Mouse (Mus musculus) adrenal gland, postnatal 0 days (tissue): ENCODE measurements around the gene Gtf2ird2. TPM values are rescaled to one million over a fixed set of nuclear protein-coding genes. Genes with fewer than 3 reads are reported as not detected.

Experiments
- polyA plus RNA-seq: library from polyadenylated mRNA; unstranded; fragments of >200 nt; fragmentation: Nextera tagmentation; extraction: Ambion mirVana; gene quantifications from 2 replicates; pipeline ENCODE4 v1.2.1, GENCODE M21; 2015

Gene Gtf2ird2
- polyA plus RNA-seq, result 5.1 and 6.3 TPM in 2 replicates

DNA sequence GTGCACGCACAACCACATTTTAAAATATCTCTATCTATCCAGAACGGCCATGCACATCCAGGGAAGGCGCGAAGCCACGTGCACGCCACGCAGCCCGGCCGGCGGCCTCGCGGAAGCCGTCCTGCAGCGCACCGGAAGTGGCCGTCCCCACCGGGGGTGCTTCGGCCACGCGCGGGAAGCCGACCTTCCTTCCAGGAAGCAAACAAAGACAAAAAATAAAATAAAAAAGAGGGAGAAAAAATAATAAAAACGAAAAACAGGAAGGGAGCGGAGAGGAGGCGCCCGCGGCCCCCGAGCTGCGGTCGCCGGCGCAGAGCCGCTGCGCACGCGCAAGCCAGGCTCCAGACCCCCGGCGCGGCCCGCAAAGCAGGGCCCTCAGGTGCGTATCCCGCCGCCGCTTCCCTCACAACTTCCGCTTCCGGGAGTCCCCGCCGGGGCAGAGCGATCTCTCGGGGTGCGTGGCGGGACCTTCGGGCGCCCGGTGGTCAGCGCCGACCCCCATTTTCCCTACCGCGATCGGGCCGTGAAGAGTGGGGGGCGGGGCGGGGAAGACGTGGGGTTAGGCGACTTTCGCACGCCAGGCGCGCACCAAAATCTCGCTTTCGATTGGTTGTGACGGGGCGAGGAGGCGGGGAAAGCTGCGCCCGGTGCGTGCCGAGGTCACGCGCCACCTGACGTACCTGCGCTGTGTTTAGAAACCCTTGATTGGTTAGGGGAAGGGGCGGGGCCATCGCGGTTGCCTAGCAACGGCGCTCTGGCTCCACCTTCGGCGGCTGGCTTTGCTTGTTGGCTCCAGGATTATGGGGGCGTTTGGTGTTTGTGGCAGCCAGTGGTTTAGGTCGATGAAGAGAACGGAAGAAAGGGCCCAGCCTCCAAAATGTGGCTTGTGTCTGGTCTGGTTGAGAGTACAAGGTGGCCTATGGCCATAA, at the start of gene Gtf2ird2:
Gtf2ird2 (plus strand) TSS at position 140 of the 929 bp plus-strand sequence.

DNA sequence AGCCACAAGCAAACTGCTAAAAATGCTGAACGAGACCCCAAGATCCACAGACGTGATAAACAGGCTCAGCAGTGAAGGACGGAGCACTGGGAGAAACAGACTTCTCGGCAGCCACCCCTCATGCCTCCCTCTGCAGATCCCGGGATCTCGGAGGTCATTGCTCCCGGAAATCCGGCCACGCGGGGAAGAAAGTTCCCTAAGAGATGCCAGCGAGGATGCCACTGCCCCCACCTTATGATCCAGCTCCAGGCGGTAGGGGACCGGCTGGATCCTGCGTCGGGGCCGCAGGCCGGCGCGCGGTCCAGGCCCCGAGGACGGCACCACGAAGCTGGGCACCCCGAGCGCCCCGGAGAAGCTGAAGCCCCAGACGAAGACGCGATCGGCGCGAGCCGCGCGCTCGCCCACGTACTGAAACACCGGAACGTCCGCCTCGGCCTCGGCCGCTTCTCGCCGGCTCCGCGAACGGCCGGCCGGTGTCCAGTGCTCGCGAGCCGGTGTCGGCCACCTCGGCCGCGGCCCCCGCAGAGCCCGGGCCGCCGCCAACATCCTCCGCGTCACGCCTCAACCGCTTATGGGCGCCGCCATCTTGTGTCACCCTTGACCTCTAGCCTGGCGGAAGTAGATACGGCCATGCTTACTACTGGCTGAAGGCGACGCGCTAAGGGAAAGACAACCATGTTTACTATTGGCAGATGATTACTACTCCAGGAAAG, 7.5 kb upstream of the Gtf2ird2 start, which contains the start of gene Rcc1l:
Rcc1l (minus strand) TSS at position 606 of the 713 bp plus-strand sequence.

DNA sequence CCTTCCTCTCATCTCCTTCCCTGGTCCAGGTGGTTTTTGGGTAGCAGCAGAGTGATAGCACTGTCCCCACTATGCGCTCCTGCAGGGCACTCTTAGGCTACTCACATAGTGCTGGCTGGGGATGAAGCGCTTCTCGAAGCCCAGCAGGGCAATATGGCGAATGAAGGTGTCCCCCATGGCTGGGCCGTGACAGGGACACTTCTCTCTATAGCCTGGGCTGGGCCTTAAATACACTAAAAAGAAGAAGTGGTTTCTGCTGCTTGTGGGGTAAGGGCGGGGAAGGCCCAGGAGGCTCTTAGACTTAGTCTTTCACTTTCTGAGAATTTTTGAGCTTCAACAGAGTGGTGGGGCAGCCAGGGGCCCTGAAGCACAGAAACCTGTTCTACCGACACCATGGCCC, 45.6 kb downstream of the Gtf2ird2 start, which contains the start of gene Ncf1:
Ncf1 (minus strand) TSS at position 235 of the 400 bp plus-strand sequence.

Other genes with a start within 250 kb of the Gtf2ird2 start
- 5.7 and 6.9 TPM in 2 replicates for gene Castor2, start 84.3 kb upstream of the Gtf2ird2 start, polyA plus RNA-seq
- gene Rcc1l, start 7.2 kb upstream of the Gtf2ird2 start, polyA plus RNA-seq, result 18.3 and 27.2 TPM in 2 replicates
- gene Ncf1, start 45.6 kb downstream of the Gtf2ird2 start, polyA plus RNA-seq, result 4.7 and 6.5 TPM in 2 replicates
- gene Gtf2i, start 130.7 kb downstream of the Gtf2ird2 start, polyA plus RNA-seq, result 84.6 and 129 TPM in 2 replicates